Mouse (Mus musculus): ENCODE measurements around the gene Tnfsf8. TPM values are rescaled to one million over a fixed set of nuclear protein-coding genes. Genes with fewer than 3 reads are reported as not detected.

Tnfsf8 gene
- 0.13 to 0.24 TPM (median 0.20 TPM) in 3 of 4 replicates, not detected in the other for total RNA-seq (2023)

DNA sequence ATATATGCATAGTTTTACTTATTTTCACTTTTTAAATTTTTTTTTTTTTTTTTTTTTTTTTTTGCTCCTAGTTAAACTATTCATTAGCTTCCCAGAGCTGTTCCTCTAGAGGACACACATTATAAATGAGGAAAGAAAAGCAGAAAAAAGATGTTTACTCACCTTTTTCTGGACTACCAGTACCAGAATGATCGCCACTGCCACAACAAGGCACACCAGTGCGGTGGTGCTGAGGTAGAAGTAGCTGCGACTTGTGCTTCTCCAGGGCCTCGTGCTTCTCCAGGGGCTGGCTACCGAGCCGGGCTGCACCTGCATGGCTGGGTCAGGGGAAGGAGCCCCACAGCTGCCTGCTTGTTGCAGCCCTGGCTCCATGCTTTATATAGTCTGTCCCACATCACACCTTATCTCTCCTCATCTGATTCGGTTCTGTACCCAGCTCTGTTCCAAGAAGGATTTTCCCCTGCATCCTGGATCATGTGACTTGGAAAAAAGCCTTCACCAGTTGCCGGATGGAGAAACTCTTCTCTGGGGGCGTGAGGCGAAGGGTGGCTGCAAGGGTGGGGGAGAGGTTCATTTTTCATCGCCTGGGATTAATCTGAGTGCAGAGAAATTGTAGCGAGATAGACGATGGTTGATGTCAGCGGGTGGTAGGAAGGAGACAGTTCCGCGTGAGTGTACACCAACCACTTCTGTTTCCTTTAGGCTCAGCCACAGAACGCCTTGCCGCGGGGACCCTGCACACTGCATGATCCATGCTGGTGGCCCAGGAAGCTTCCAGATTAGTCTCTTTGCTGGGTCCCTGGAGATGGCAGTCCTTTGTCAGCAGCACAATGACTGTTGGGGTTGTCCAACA, at the start of gene Tnfsf8:
Gene Tnfsf8, minus strand, starts transcription at position 660 of the 853 bp plus-strand sequence.

Other genes with a start within 250 kb of the Tnfsf8 start
- gene Tex48, start 238.9 kb downstream of the Tnfsf8 start, total RNA-seq (2023), result not detected in 4 replicates
- gene Gm11214, start 198.0 kb downstream of the Tnfsf8 start, total RNA-seq (2023), result not detected in 4 replicates
- gene Tnfsf15, start 116.2 kb downstream of the Tnfsf8 start, total RNA-seq (2023), result 0.21 TPM in 1 of 4 replicates, not detected in the others
- gene Tnc, start 185.7 kb upstream of the Tnfsf8 start, total RNA-seq (2023), result not detected in 4 replicates